Mouse (Mus musculus): ENCODE measurements around the gene Csnk1d. TPM values are rescaled to one million over a fixed set of nuclear protein-coding genes. Genes with fewer than 3 reads are reported as not detected.
A peak's percentile ranks its signal among the peaks of the same experiment; 100 is the strongest.

Gene Csnk1d
- 147 and 148 TPM in 2 replicates for polyA plus RNA-seq (2015; fragmentation: Nextera tagmentation; extraction: Ambion mirVana)

DNA sequence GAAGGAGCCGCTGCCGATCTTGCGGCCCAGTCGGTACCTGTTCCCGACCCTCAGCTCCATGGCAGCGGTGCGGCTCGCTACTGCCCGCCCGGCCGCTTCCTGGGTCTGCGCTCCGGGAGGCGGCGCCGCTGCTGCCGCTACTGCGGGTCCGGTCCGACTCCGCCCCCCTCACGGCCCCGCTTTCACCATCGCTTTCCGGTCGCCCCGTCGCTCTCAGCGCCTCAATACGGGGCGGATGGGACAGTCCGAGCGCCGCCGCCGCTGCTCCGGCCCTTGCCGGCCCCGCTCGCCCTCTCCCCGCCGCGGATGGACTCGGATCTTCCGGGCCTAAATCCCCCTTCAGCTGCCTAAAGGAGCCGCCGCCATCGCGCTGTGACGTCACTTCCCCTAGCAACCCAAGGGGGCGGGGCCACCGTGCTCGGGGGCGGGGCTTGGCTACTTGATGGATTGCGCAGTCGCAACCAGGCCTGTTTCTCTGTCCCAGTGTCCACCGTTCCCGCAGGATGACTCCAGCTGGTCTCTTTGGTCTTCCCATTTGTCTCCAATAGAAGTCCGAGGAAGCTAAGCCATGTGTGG lies at the start of gene Csnk1d:
Gene Csnk1d, minus strand, starts transcription at position 380 of the 576 bp plus-strand sequence.
- Histone ChIP-seq H3K27me3 (no peaks in the 10 kb centered on the region), H3K27ac (peak within 1 kb of the TSS; percentile 97), H3K9ac (peak within 1 kb of the TSS; percentile 100), H3K4me2 (peak within 1 kb of the TSS; percentile 81), H3K9me3 (no peaks in the 10 kb centered on the region), H3K4me3 (peak within 1 kb of the TSS; percentile 99), H3K36me3 (peaks cover 5% of the 10 kb centered on the region), H3K4me1 (replicated peaks) (peaks cover 59% of the 10 kb centered on the region)
- WGBS, result under 1% methylated on average over 59 of the region's 59 CpGs
- peak; percentile 82 for ATAC-seq (ENCODE audit: low FRiP score)

DNA sequence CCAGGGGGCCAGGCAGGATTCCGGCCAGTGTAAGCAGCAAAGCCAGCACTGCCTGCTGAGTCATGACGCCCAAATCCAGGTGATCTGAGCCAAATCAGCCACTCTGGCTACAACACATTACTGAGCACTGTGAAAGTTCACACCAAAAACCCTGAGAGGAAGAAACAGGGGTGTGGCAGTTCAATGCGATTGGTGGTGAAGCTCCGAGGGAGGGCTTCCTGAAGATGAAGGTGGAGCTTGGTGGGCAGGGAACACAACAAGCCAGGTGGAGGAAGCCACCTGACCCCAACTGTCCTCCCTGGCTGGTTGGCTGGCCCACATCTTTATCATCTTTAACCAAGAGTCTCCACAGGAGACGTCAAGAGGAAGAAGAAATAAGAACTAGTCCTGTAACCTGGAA lies 48.2 kb upstream of the Csnk1d start, which contains the start of gene Cd7:
Gene Cd7, minus strand, starts transcription at position 117 of the 400 bp plus-strand sequence.
- H3K4me1 ChIP-seq (replicated peaks), result no peaks in the 10 kb centered on the region
- no peak within 1 kb of the TSS for H3K4me3 ChIP-seq
- H3K4me2 ChIP-seq, result no peak within 1 kb of the TSS
- no peak within 1 kb of the TSS for H3K27ac ChIP-seq
- 74% methylated on average over 5 of the region's 5 CpGs for WGBS
- no peak for ATAC-seq (ENCODE audit: low FRiP score)
- no peak within 1 kb of the TSS for H3K9ac ChIP-seq
- no peaks in the 10 kb centered on the region for H3K9me3 ChIP-seq
- H3K36me3 ChIP-seq, result no peaks in the 10 kb centered on the region
- peaks cover 18% of the 10 kb centered on the region; the same call in 1 of the 2 replicates for H3K27me3 ChIP-seq

DNA sequence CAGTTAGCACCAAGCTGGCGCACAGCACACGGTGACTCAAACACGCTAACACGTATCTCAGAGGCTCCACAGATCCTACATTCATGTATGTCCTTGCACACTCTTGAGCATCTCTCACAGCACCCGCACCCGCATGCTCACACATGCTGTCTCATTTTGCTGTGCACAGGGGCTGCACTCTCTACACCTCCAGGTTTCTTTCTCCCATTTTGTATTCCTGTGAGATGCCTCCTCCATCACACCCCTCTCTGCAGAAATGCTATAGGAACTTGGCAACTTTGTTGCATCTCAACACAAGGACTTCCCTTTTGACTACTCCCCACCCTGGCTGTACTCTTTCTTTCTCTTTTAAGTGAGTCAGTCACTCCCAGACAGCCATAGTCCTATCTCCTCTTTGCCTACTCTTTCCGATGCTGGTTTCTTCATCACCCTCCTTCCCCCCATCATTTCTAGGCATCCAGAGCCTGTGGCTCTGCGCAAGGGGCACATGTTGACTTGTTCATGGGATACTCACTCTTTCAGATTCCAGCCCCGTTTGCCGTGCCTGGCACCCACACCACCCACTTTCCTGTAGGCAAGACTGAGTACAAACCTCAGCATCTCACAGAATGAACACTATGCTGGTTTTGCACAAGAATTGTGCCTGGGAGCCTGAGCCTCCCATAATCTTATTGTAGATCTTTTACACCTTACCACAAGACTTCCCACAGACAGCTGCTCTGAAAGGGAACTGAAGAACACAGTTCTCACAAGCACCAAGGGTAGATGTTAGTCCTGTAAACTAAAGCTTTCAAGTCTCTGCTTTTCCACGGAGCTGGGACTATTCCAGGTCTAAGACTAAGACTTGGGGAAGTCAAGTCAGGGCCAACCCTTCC lies 47.5 kb upstream of the Csnk1d start:
- no peak for ATAC-seq (ENCODE audit: low FRiP score)

DNA sequence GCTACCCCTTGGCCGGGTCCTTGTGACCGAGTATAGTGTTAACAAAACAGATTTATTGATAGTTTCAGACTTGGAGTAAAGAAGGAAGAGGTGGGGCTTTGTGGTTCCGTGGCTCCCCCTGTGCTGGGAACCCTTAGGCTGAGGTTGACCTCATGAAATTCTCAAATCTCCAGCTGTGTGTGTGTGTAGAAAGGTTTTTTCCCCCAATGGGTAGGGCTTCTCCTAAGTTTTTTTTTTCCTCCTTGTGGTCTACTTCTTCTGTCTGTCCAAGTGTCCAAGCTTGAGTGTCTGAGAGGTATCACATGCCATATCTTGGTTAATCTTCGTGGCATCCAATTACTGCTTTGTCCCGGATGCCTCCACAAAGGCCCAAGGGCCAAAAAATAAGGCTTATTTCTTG lies 42.0 kb upstream of the Csnk1d start:
- Histone ChIP-seq H3K4me2 (no peak overlapping the region), H3K9me3 (no peaks in the 10 kb centered on the region), H3K9ac (no peak overlapping the region), H3K4me3 (no peak overlapping the region), H3K4me1 (replicated peaks) (no peaks in the 10 kb centered on the region), H3K36me3 (no peaks in the 10 kb centered on the region), H3K27ac (no peak overlapping the region), H3K27me3 (no peaks in the 10 kb centered on the region)
- ATAC-seq (ENCODE audit: low FRiP score), result no peak
- WGBS, result 89% methylated on average over 5 of the region's 5 CpGs

More for the DNA sequence above, 47.5 kb upstream of the Csnk1d start:
- Histone ChIP-seq H3K4me3 (no peak overlapping the region), H3K27ac (no peak overlapping the region), H3K36me3 (no peaks in the 10 kb centered on the region), H3K27me3 (peaks cover 12% of the 10 kb centered on the region; the same call in 1 of the 2 replicates), H3K9me3 (no peaks in the 10 kb centered on the region), H3K4me2 (no peak overlapping the region), H3K9ac (no peak overlapping the region), H3K4me1 (replicated peaks) (no peaks in the 10 kb centered on the region)
- 91% methylated on average over 11 of the region's 11 CpGs for whole genome bisulfite sequencing

DNA sequence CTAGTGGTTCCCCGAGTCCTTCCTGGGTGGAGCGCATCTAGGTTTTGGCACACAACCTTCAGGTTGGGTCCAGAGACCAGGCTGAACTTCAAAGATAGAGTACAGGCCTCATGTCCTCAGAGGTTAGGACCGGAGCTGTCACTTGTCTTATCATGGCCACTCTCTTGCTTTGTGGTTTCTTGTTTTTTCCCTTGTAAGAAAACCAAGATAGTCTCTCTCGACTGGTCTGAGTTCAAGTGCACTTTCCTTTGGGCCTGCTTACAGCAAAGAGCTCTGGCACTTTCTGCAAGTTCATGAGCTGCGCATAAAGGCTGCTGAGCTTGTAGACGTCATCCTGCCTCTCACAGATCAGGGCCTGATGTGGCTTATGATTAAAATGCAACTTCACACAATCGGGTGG lies 36.1 kb upstream of the Csnk1d start:
- no peak overlapping the region for H3K27ac ChIP-seq
- H3K9ac ChIP-seq, result no peak overlapping the region
- no peaks in the 10 kb centered on the region for H3K4me1 ChIP-seq (replicated peaks)
- no peak for ATAC-seq (ENCODE audit: low FRiP score)
- WGBS, result 84% methylated on average over 7 of the region's 7 CpGs
- no peaks in the 10 kb centered on the region for H3K9me3 ChIP-seq
- H3K4me2 ChIP-seq, result no peak overlapping the region
- no peaks in the 10 kb centered on the region for H3K36me3 ChIP-seq
- H3K4me3 ChIP-seq, result no peak overlapping the region
- no peaks in the 10 kb centered on the region for H3K27me3 ChIP-seq

DNA sequence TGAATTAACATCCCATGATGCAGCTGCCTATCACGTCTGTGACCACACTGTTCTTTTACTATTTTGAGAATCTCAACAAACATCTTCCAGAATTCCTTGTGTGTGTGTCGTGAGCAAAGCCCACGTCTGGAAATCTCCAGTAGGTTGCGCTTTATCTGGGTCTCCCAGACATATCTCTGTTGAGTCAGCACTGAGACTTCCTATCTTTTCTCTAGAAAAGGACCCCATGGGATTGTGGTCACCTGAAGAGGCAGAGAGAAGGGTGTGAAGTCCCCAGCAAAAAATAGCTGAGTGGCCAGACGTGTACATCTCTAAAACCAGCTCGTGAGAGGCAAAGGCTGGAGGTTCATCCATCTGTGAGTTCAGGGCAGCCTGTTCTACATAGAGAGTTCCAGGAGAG lies 33.0 kb upstream of the Csnk1d start:
- WGBS, result 74% methylated on average over 6 of the region's 6 CpGs
- Histone ChIP-seq H3K4me1 (replicated peaks) (no peaks in the 10 kb centered on the region), H3K9me3 (no peaks in the 10 kb centered on the region), H3K9ac (no peak overlapping the region), H3K4me3 (no peak overlapping the region), H3K4me2 (no peak overlapping the region), H3K27ac (no peak overlapping the region), H3K36me3 (no peaks in the 10 kb centered on the region), H3K27me3 (no peaks in the 10 kb centered on the region)
- no peak for ATAC-seq (ENCODE audit: low FRiP score)

DNA sequence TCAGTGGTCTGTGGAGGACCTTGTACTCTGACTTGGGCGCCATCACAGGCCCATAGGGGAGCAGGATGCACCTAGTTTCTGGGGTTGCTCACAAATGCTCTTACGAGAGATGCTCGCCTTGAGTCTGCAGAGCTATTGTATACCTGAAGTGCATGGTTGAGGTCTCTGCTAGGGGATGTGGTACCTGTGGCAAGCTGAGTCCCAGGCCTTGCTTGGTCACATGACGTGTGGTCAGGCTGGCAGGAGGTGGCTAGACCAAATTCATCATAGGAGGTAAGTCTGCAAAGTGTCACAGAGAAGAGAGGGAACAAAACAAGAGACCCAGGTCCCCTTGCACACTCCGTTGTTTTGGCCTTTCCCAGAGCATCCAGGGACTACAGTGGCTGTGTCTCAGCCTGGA lies 28.4 kb upstream of the Csnk1d start:
- no peak overlapping the region for H3K27ac ChIP-seq
- H3K36me3 ChIP-seq, result no peaks in the 10 kb centered on the region
- H3K4me3 ChIP-seq, result no peak overlapping the region
- no peaks in the 10 kb centered on the region for H3K4me1 ChIP-seq (replicated peaks)
- H3K9me3 ChIP-seq, result no peaks in the 10 kb centered on the region
- 86% methylated on average over 5 of the region's 5 CpGs for WGBS
- H3K4me2 ChIP-seq, result no peak overlapping the region
- H3K27me3 ChIP-seq, result no peaks in the 10 kb centered on the region
- no peak overlapping the region for H3K9ac ChIP-seq
- no peak for ATAC-seq (ENCODE audit: low FRiP score)

DNA sequence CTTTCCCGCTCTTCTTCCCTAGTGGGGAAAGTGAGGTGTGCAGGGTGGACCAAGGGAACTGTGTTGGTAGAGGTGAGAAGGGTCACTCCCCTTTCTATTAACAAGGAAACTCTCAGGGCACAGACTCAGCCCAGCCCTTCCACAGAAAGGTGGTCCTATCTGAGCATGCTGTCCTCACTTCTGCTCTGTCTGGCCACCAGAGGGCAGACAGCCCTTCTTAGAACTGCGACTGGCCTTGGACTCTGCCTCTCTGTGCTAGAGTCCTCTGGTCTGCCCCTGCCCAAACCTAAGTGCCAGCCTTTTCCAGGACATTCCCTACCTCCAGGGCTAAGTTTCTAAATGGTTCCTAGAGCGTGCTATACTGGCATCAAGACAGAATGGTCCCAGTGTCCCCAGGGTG lies 26.6 kb upstream of the Csnk1d start:
- H3K4me1 ChIP-seq (replicated peaks), result no peaks in the 10 kb centered on the region
- no peaks in the 10 kb centered on the region for H3K27me3 ChIP-seq
- WGBS, result 38% methylated on average over 3 of the region's 3 CpGs

DNA sequence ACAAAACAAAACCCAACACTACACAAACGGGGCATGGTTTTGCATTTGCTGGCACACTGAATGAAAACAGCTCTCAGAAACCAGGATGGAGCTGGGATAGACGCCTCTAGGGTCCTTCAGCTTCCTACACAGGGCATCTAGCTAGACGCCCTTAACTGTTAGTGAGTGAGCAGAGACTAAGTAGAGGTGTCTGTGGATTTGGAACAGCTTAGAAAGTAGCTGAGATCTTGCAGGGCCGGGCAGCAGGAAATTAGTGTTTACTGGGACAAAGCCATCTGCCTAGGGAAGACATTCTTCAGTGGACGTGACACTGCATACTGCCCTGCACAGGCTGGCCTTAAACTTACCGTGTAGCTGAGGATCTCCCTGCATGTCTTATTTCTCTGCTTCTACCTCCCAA lies 24.3 kb upstream of the Csnk1d start:
- Histone ChIP-seq H3K27ac (no peak overlapping the region), H3K4me1 (replicated peaks) (no peaks in the 10 kb centered on the region), H3K36me3 (no peaks in the 10 kb centered on the region), H3K9ac (no peak overlapping the region), H3K9me3 (no peaks in the 10 kb centered on the region), H3K27me3 (no peaks in the 10 kb centered on the region), H3K4me3 (no peak overlapping the region), H3K4me2 (no peak overlapping the region)
- ATAC-seq (ENCODE audit: low FRiP score), result no peak
- 77% methylated on average over 6 of the region's 6 CpGs for WGBS

More for the DNA sequence above, 26.6 kb upstream of the Csnk1d start:
- Histone ChIP-seq H3K9me3 (no peaks in the 10 kb centered on the region), H3K27ac (no peak overlapping the region), H3K4me3 (no peak overlapping the region), H3K36me3 (no peaks in the 10 kb centered on the region), H3K4me2 (no peak overlapping the region), H3K9ac (no peak overlapping the region)
- peak; percentile 66 for ATAC-seq (ENCODE audit: low FRiP score)

DNA sequence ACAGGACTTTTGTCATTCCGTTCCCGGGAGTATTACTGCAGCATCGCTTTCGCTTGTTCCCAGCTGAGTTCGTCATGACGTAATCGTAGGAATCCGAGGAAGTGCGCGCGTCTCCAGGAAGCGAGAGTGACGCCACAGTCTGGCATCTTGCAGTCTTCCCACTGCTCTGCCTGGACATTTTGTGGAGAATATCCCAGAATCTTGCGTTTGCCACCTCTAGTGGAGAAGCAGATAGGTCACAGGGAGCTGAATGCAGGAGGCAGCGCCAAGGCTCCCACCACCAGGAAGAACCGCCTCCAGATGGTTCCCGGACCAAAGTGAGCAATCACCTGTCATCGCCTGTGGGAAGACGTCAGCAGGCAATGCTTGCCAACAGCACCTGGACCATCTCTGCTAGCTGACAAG lies 23.8 kb upstream of the Csnk1d start:
- Histone ChIP-seq H3K4me1 (replicated peaks) (no peaks in the 10 kb centered on the region), H3K9ac (0 out of 2 replicates have a peak overlapping the region, but pooled peaks have one; percentile 6), H3K4me3 (no peak overlapping the region; the same call in 1 of the 2 replicates), H3K27ac (no peak overlapping the region), H3K9me3 (no peaks in the 10 kb centered on the region), H3K27me3 (no peaks in the 10 kb centered on the region), H3K4me2 (peak overlapping the region; percentile 32), H3K36me3 (no peaks in the 10 kb centered on the region)
- ATAC-seq (ENCODE audit: low FRiP score), result no peak
- WGBS, result 63% methylated on average over 19 of the region's 19 CpGs

DNA sequence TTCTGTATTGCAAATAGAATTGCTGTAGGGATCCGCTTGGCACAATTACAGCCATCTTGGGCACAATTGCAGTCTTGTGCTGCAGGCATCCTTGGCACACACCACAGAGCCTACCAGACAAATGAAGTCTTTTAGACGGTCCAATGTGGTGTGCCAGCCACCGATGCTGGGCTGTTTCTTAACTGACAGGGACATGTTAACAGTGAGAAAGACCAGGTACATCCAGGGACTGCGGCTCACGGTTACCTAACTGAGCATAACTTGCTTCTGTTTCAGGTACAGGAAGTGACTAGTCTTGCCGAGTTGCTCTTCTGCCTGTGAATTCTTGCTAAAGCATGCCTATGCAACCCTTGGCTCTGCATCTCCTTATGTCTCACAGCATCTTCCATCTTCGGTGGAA lies 22.5 kb upstream of the Csnk1d start:
- Histone ChIP-seq H3K27ac (no peak overlapping the region), H3K27me3 (no peaks in the 10 kb centered on the region), H3K36me3 (no peaks in the 10 kb centered on the region), H3K9me3 (no peaks in the 10 kb centered on the region), H3K9ac (no peak overlapping the region), H3K4me2 (no peak overlapping the region), H3K4me3 (no peak overlapping the region), H3K4me1 (replicated peaks) (no peaks in the 10 kb centered on the region)
- ATAC-seq (ENCODE audit: low FRiP score), result no peak
- 84% methylated on average over 7 of the region's 7 CpGs for WGBS

DNA sequence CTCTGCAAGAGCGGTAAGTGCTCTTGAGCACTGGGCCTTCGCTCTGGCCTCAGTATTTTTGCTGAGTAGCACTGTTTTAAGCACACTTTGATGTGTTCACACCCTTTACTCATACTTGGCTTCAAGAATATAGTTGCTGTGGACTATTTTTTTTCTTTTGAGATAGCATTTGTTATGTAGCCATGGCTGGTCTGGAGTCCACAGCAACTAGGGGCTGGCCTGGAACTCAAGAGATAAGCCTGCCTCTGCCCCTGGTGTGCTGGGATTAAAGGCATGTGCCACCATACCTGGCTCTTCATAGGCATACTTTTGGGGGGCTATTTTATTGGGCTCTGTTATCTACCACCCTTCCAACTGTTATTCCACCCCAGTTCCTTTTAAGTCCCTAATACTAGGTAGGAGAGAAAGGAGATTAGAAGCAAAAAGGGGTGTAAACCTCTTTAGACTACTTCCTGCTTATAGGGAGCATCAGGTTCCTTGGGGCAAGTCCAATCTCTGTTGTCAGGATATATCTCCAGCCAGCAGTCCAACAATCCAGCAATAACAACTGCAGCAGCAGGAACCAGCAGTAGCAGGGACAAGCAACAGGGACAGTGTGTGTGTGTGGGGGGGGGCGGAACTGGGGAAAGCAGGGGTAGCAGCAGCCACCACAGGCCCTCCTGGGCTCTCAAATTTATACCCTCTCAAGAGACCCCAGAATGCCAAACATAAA lies 19.1 kb upstream of the Csnk1d start:
- 99% methylated on average over 3 of the region's 3 CpGs for WGBS
- no peak overlapping the region for H3K9ac ChIP-seq
- no peak overlapping the region for H3K4me3 ChIP-seq
- H3K36me3 ChIP-seq, result no peaks in the 10 kb centered on the region
- no peak overlapping the region for H3K27ac ChIP-seq
- no peak for ATAC-seq (ENCODE audit: low FRiP score)
- no peaks in the 10 kb centered on the region for H3K9me3 ChIP-seq
- H3K4me1 ChIP-seq (replicated peaks), result no peaks in the 10 kb centered on the region
- no peak overlapping the region for H3K4me2 ChIP-seq
- no peaks in the 10 kb centered on the region for H3K27me3 ChIP-seq
